Mouse (Mus musculus) thymus, postnatal 14 days (tissue): Measurements from ENCODE around the gene Nr2f2.

Experiments
- DNase-seq: peaks from one replicate; pipeline ENCODE4 v3.0.0; 2021

Nr2f2 gene

GRCm38 (mm10) chr7:70364798-70365197, 1.7 kb downstream of the Nr2f2 start:
- DNase-seq, result no peak

GRCm38 (mm10) chr7:70363351-70363750, 3.2 kb downstream of the Nr2f2 start:
- DNase-seq, result no peak

DNA sequence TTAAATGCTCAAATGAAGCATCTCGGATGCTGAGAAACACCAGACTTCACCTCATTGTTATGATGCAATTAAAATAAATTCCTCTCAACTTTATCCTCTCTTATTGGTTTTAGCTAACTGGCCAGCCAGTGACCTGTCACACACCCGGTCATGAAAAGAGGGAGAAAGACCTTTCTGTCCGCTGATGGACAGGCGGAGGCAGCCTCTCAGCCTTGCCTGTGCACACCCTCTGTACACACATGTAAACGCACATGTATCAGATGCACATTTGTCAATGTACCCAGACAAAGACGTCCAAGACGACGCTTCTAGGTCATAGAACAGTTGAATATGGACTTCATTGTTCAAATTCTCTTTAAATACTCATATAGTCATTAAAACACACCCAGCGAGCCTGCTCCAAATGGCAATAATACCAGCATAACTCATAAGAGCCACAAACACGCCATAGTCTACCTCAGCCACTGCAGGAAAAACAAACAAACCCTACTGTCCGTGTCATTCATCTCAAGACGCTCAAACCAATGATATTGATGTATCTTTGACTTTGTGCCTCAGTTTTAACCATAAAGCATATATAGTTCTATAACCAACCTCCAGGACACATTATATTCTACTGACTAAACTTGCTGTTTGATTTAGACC, 3.9 kb downstream of the Nr2f2 start:
- DNase-seq, result no peak

GRCm38 (mm10) chr7:70361383-70362364, 4.9 kb downstream of the Nr2f2 start:
- peak; percentile 6 for DNase-seq

DNA sequence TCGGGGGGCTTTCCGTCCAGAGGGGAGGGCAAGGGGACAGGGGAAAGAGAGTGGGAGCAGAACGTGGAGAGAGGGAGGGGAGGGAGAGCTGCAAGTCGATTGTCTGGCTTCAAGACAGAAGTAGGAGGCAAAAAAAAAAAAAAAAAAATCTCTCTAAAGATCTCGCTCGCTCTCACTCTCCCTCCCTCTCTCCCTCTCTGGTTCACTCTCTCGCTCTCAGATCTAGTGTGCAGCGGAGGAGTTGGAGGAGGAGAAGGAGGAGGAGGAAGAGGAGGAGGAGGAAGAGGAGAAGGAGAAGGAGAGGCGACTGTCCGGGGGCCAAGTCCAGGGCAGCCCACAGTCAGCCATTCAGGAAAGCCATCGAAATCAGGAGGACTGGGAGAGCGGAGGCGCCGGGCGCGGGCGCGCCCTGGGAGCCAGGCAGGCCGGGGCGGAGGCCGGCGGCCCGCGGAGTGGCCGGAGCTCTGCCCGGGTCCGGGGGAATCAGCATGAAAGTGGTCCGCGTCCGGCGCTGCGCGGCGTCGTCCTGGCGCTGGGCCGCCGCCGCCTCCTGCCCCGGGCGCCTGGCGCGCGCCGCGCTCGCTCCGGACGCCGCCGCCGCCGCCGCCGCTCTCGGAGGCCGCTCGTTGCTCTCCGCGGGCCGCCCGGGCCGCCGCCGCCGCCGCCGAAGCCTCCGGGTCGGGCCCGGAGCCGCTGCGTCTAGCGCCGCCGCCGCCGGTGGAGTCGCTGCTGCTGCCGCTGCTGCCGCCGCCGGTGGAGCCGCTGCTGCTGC, 5.7 kb downstream of the Nr2f2 start:
- DNase-seq, result no peak

GRCm38 (mm10) chr7:70359791-70360581, 6.5 kb downstream of the Nr2f2 start:
- DNase-seq, result no peak

- no peak for DNase-seq
Measured at GRCm38 (mm10) chr7:70358848-70359591, 7.5 kb downstream of the Nr2f2 start.

DNA sequence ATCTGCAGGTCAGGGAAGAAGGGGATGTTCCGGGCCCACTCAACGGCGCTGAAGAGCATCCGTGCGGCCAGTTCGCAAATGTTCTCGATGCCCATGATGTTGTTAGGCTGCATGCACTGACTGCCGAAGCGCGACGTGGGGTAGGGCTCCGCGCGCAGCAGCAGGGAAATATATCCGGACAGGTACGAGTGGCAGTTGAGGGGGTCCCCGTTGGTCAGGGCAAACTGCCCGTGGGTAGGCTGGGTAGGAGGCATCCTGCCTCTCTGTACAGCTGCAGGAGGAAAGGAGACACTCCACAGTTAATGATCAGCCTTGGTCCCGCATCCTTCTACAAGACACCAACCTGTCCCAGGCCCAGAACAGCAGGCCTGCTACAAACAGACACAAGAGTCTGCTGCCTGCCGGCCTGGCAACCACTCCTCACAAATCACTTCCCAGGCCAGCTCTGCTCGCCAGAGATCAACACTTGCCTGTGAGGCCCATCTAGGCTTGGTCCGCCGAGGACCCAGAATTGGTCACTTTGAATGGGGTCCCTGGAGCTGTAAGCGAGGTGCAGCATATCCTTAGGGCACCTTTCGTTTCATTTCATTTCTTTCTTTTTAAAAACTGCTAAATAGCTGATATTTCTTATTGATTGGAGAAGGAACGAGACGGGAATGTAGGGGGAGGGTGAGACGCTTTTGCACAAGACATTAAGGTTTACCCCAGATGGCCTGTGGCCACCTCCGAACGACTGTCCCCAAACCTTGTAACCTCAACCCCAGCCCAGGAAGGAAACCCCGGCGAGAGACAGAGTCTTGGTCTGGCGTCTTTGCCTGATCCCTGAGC, 8.3 kb downstream of the Nr2f2 start:
- DNase-seq, result no peak

DNA sequence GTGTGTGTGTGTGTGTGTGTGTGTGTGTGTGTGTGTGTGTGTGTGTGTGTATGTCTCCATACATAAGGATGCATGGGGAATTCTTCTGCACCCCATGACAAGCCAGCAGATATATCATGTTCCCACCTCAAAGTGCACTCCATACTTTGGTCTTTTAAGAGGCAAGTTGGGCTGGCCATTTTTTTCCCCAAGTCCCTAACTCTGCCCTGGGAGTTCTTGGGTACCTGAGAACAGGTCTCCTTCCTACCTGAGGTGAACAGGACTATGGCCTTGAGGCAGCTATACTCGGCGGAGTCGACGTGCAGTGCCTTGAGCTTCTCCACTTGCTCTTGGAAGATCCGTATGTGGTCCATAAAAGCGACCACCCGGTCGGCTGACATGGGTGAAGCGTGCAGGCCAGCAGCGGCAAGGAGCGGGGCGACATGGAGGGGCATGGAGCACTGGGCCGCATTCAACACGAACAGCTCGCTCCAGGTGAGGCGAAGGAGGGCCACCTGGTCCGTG, 9.0 kb downstream of the Nr2f2 start:
- DNase-seq, result no peak

DNA sequence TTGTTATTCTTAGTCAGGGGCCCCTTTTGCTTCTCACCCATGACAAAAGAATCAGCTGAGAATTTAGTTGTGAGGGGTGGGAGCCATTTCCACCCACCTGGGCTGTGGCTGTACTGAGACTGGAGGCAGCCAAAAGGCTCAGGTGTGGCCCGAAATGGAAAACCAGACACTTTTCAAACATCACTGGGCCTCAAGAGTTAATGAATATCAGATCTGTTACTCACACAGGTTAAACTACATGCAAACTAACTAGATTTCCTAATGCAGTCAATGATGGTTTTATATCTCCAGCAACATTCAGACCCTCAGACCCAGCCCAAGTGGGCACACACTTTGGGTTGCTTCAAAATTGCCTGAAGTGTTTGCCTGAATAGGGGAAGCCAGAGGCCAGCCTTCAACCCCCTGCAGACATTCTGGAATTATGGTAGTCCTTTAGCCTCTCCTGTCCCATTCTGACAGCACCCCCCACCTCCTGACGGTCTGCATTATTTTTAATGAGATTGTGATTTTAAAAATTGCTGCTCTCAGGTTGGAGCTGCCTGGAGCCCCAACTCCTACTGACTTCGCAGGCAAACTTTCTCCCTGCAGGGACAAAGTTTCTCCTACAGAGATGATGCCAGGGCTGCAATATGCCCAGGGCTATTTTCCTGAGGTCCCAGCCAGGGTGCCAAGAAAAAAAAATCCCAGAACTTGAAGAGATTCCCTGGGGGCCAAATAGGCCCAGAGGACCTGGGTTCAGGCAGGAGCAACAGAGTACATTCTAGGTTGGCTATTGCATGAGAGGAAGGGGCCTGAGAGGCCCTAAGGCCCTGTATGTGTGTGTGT, 9.6 kb downstream of the Nr2f2 start:
- no peak for DNase-seq

DNA sequence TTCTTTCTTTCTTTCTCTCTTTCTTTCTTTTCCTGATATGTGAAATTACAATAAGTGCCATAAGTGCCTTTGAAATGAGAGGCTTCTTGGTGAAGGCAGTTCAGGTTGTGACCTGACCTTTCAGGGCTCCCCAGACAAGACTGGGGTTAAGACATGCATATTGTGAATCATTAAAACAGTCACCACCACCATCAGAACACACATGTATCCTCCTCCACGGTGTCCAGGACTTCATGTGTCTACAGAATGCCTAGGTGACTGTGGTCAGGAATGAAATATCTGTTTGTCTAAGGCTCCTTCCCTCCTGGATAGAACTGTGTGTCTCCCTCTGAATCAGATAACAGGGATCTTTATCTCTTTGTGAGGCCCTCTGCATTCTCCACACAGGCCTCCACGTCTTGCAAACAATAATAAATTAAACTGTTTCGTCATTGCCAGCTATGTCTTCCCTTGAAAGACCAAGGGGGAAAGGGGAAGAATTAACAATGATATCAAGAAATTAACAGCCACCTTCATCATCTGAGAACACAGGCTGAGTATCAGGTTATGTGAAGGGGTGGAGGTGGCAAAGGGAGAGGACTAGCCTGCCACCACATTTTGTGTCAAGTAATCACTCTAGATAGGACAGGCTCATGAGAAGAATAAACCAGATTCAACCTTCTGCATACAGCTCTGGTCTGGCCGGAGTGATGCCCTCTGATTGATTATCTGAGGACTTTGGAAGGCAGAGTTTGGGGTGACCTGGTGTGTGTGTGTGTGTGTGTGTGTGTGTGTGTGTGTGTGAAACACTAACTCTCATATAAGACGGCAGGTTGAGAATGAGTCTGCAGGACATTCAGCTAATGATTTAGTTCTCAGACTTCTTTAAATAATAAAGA, 10.6 kb downstream of the Nr2f2 start:
- no peak for DNase-seq

- DNase-seq, result no peak
Measured at GRCm38 (mm10) chr7:70355357-70355620, 11.2 kb downstream of the Nr2f2 start.

GRCm38 (mm10) chr7:70354606-70355356, 11.8 kb downstream of the Nr2f2 start:
- no peak for DNase-seq

- no peak for DNase-seq
Measured at GRCm38 (mm10) chr7:70353151-70353550, 13.4 kb downstream of the Nr2f2 start.

GRCm38 (mm10) chr7:70352617-70353016, 13.9 kb downstream of the Nr2f2 start:
- DNase-seq, result no peak

- DNase-seq, result no peak
Measured at GRCm38 (mm10) chr7:70351981-70352560, 14.5 kb downstream of the Nr2f2 start.

DNA sequence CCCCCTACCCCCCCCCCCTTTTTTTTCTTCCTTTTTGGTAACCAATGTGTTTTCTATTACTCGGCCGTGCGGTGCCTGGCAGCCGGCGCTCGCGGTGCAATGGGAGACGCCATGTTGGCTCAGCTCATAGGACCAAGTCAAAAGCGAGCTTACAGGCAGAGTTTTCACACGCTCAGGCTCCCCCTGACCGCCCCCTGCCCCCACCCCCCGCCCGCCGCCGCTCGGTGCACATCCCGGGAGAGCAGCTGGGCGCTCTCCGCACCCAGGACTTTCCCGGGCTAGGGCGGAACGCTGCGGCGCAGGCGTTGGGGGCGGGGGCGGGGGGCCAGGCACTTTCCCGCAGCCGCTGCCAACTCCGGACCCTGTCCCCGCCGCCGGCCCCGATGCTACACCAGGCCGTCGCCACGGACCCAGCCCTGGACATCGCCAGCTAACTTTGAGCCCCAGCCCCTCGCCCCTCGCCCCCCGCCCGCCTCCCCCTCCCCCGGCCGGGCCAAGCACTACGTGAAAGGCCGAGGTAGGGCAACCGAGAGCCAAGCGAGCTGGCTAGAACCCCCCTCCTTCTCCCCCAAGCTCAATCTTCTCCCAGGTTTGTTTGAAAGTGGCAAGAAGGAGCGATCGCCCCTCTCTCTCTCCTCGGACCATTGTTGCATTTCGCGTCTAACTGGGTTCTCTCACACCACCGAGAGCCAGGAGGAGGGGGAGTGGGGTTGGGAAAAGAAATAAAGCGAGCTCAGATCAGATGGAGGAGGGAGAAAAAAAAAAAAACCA, 15.6 kb downstream of the Nr2f2 start:
- DNase-seq, result no peak
